Mouse (Mus musculus): ENCODE data around the gene Coq8b. TPM values are rescaled to one million over a fixed set of nuclear protein-coding genes. Genes with fewer than 3 reads are reported as not detected.
A peak's percentile ranks its signal among the peaks of the same experiment; 100 is the strongest.

Gene Coq8b
- polyA plus RNA-seq (2016; fragmentation: Nextera tagmentation; extraction: Ambion mirVana) = 18.4 and 18.7 TPM in 2 replicates

- H3K36me3 ChIP-seq (replicated peaks) = peaks cover 7% of the 10 kb centered on the region
- under 1% methylated on average over 25 of the region's 25 CpGs for WGBS
Measured at GRCm38 (mm10) chr7:27232781-27233281, at the start of gene Coq8b. TSS of gene Coq8b (plus strand) at chr7:27233023.

GRCm38 (mm10) chr7:27184964-27185363 lies 47.9 kb upstream of the Coq8b start:
- Histone ChIP-seq H3K9me3 (no peaks in the 10 kb centered on the region), H3K4me1 (no peaks in the 10 kb centered on the region), H3K36me3 (replicated peaks) (peaks cover 79% of the 10 kb centered on the region), H3K27me3 (replicated peaks; ENCODE audit: low read depth, poor library complexity, severe bottlenecking) (no peaks in the 10 kb centered on the region), H3K4me3 (no peak overlapping the region), H3K27ac (replicated peaks) (no peak overlapping the region)
- 76% methylated on average over 3 of the region's 3 CpGs for WGBS
- DNase-seq (ENCODE audit: low spot score) = peak; percentile 71

More at GRCm38 (mm10) chr7:27232781-27233281, at the start of gene Coq8b:
- H3K27me3 ChIP-seq (replicated peaks; ENCODE audit: low read depth, poor library complexity, severe bottlenecking) = no peaks in the 10 kb centered on the region
- no peaks in the 10 kb centered on the region for H3K9me3 ChIP-seq
- H3K4me1 ChIP-seq = peaks cover 23% of the 10 kb centered on the region
- peak; percentile 97 for DNase-seq (ENCODE audit: low spot score)
- peak within 1 kb of the TSS; percentile 88 for H3K27ac ChIP-seq (replicated peaks)
- peak within 1 kb of the TSS; percentile 67 for H3K4me3 ChIP-seq

- 95% methylated on average over 5 of the region's 5 CpGs for WGBS
- no peak overlapping the region for H3K27ac ChIP-seq (replicated peaks)
- H3K36me3 ChIP-seq (replicated peaks) = peaks cover 87% of the 10 kb centered on the region
- H3K9me3 ChIP-seq = no peaks in the 10 kb centered on the region
- no peak overlapping the region for H3K4me3 ChIP-seq
- no peaks in the 10 kb centered on the region for H3K27me3 ChIP-seq (replicated peaks; ENCODE audit: low read depth, poor library complexity, severe bottlenecking)
- no peak for DNase-seq (ENCODE audit: low spot score)
- H3K4me1 ChIP-seq = no peaks in the 10 kb centered on the region
Measured at GRCm38 (mm10) chr7:27185986-27186385, 46.8 kb upstream of the Coq8b start.

- 97% methylated on average over 10 of the region's 10 CpGs for WGBS
- H3K27me3 ChIP-seq (replicated peaks; ENCODE audit: low read depth, poor library complexity, severe bottlenecking) = no peaks in the 10 kb centered on the region
- peaks cover 11% of the 10 kb centered on the region for H3K4me1 ChIP-seq
- H3K27ac ChIP-seq (replicated peaks) = no peak overlapping the region
- no peaks in the 10 kb centered on the region for H3K9me3 ChIP-seq
- no peak for DNase-seq (ENCODE audit: low spot score)
- no peak overlapping the region for H3K4me3 ChIP-seq
- H3K36me3 ChIP-seq (replicated peaks) = peaks cover 99% of the 10 kb centered on the region
Measured at GRCm38 (mm10) chr7:27189271-27189931, 43.4 kb upstream of the Coq8b start.

- DNase-seq (ENCODE audit: low spot score) = no peak
- Histone ChIP-seq H3K9me3 (no peaks in the 10 kb centered on the region), H3K36me3 (replicated peaks) (peaks cover 76% of the 10 kb centered on the region), H3K27ac (replicated peaks) (no peak overlapping the region), H3K4me1 (peaks cover 23% of the 10 kb centered on the region), H3K27me3 (replicated peaks; ENCODE audit: low read depth, poor library complexity, severe bottlenecking) (no peaks in the 10 kb centered on the region), H3K4me3 (no peak overlapping the region)
- 93% methylated on average over 5 of the region's 5 CpGs for WGBS
Measured at GRCm38 (mm10) chr7:27192434-27192833, 40.4 kb upstream of the Coq8b start.

GRCm38 (mm10) chr7:27193731-27194130 lies 39.1 kb upstream of the Coq8b start:
- Histone ChIP-seq H3K36me3 (replicated peaks) (peaks cover 74% of the 10 kb centered on the region), H3K9me3 (no peaks in the 10 kb centered on the region), H3K27me3 (replicated peaks; ENCODE audit: low read depth, poor library complexity, severe bottlenecking) (no peaks in the 10 kb centered on the region), H3K27ac (replicated peaks) (peak overlapping the region; percentile 19; the same call in 1 of the 2 replicates), H3K4me3 (peak overlapping the region; percentile 90; the same call in 1 of the 2 replicates), H3K4me1 (peaks cover 23% of the 10 kb centered on the region)
- 88% methylated on average over 4 of the region's 4 CpGs for WGBS
- DNase-seq (ENCODE audit: low spot score) = no peak

- DNase-seq (ENCODE audit: low spot score) = peak; percentile 97
- peaks cover 23% of the 10 kb centered on the region for H3K4me1 ChIP-seq
- H3K4me3 ChIP-seq = peak within 1 kb of the TSS; percentile 90
- WGBS = under 1% methylated on average over 64 of the region's 64 CpGs
- H3K36me3 ChIP-seq (replicated peaks) = peaks cover 66% of the 10 kb centered on the region
- peak within 1 kb of the TSS; percentile 98 for H3K27ac ChIP-seq (replicated peaks)
- no peaks in the 10 kb centered on the region for H3K27me3 ChIP-seq (replicated peaks; ENCODE audit: low read depth, poor library complexity, severe bottlenecking)
- H3K9me3 ChIP-seq = no peaks in the 10 kb centered on the region
Measured at GRCm38 (mm10) chr7:27195681-27196611, 36.9 kb upstream of the Coq8b start, which contains the start of the genes BC024978 and Snrpa. TSS of gene BC024978 (plus strand) at chr7:27195781. TSS of gene Snrpa (minus strand) at chr7:27196271.

- DNase-seq (ENCODE audit: low spot score) = no peak
- Histone ChIP-seq H3K9me3 (no peaks in the 10 kb centered on the region), H3K4me1 (peaks cover 23% of the 10 kb centered on the region), H3K27me3 (replicated peaks; ENCODE audit: low read depth, poor library complexity, severe bottlenecking) (no peaks in the 10 kb centered on the region), H3K4me3 (peak overlapping the region; percentile 90; the same call in 1 of the 2 replicates), H3K27ac (replicated peaks) (peak overlapping the region; percentile 44; the same call in 1 of the 2 replicates), H3K36me3 (replicated peaks) (peaks cover 66% of the 10 kb centered on the region)
- WGBS = 92% methylated on average over 3 of the region's 3 CpGs
Measured at GRCm38 (mm10) chr7:27197136-27197535, 35.7 kb upstream of the Coq8b start.

- peaks cover 66% of the 10 kb centered on the region for H3K36me3 ChIP-seq (replicated peaks)
- DNase-seq (ENCODE audit: low spot score) = no peak
- no peaks in the 10 kb centered on the region for H3K27me3 ChIP-seq (replicated peaks; ENCODE audit: low read depth, poor library complexity, severe bottlenecking)
- H3K27ac ChIP-seq (replicated peaks) = no peak overlapping the region
- WGBS = 94% methylated on average over 8 of the region's 8 CpGs
- peaks cover 23% of the 10 kb centered on the region for H3K4me1 ChIP-seq
- H3K9me3 ChIP-seq = no peaks in the 10 kb centered on the region
- H3K4me3 ChIP-seq = peak overlapping the region; percentile 90; the same call in 1 of the 2 replicates
Measured at GRCm38 (mm10) chr7:27197634-27198033, 35.2 kb upstream of the Coq8b start.

- H3K27me3 ChIP-seq (replicated peaks; ENCODE audit: low read depth, poor library complexity, severe bottlenecking) = no peaks in the 10 kb centered on the region
- no peaks in the 10 kb centered on the region for H3K9me3 ChIP-seq
- no peak for DNase-seq (ENCODE audit: low spot score)
- H3K4me3 ChIP-seq = no peak overlapping the region
- peaks cover 22% of the 10 kb centered on the region for H3K4me1 ChIP-seq
- no peak overlapping the region for H3K27ac ChIP-seq (replicated peaks)
- peaks cover 66% of the 10 kb centered on the region for H3K36me3 ChIP-seq (replicated peaks)
Measured at GRCm38 (mm10) chr7:27198355-27198754, 34.5 kb upstream of the Coq8b start.

- H3K9me3 ChIP-seq = no peaks in the 10 kb centered on the region
- H3K27ac ChIP-seq (replicated peaks) = no peak overlapping the region
- H3K4me3 ChIP-seq = no peak overlapping the region
- 95% methylated on average over 8 of the region's 8 CpGs for WGBS
- H3K4me1 ChIP-seq = peaks cover 18% of the 10 kb centered on the region
- no peaks in the 10 kb centered on the region for H3K27me3 ChIP-seq (replicated peaks; ENCODE audit: low read depth, poor library complexity, severe bottlenecking)
- DNase-seq (ENCODE audit: low spot score) = no peak
- peaks cover 66% of the 10 kb centered on the region for H3K36me3 ChIP-seq (replicated peaks)
Measured at GRCm38 (mm10) chr7:27198779-27199178, 34.0 kb upstream of the Coq8b start.

- H3K27ac ChIP-seq (replicated peaks) = no peak overlapping the region
- no peak overlapping the region for H3K4me3 ChIP-seq
- H3K9me3 ChIP-seq = no peaks in the 10 kb centered on the region
- no peak for DNase-seq (ENCODE audit: low spot score)
- no peaks in the 10 kb centered on the region for H3K27me3 ChIP-seq (replicated peaks; ENCODE audit: low read depth, poor library complexity, severe bottlenecking)
- H3K36me3 ChIP-seq (replicated peaks) = peaks cover 87% of the 10 kb centered on the region
- no peaks in the 10 kb centered on the region for H3K4me1 ChIP-seq
- 94% methylated on average over 8 of the region's 8 CpGs for WGBS
Measured at GRCm38 (mm10) chr7:27203730-27204449, 28.9 kb upstream of the Coq8b start.
